ENCODE assay signal across 11 mouse cellular contexts in the genomic region with DNA sequence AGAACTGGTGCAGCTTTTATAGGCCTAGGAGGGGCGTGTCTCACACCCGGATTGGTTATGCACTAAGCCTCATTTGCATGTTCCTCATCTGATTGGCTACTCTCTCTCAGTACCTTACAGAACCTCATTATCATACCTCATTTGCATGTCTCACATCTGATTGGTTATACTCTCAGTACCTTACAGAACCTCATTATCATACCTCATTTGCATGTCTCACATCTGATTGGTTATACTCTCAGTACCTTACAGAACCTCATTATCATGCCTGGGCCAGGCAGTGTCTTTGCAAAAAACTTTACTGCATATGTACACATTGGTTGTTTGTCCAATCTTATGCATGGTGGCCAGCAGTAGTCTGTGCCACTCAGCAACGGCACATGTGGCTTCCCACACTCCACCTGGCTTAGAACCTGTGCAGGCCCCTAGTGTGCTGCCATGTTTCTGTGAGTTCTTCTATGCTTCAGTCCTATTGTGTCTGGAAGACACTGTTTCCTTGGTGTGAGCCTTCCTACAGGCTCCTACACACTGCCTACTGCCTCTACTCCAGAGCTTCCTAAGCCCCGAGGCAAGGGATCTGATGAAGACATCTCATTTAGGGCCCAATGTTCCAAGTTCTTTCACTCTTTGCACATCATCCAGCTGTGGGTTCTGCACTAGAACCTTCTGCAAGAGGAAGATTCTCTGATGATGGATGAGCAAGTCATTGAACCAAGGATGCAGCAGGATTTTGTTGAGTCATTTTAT. TPM values are rescaled to one million over a fixed set of nuclear protein-coding genes. Genes with fewer than 3 reads are reported as not detected.
DNase-seq lines count a peak whose midpoint lies in the region; ATAC-seq lines count a peak whose summit lies in the region.
"Not testable (repeated sequence)": the region's sequence is repeated elsewhere in the genome, so short reads cannot be mapped to it uniquely, and the experiment has no call there.
"Had no signal": no experiment of that assay in that cellular context is flagged by ENCODE, and none has a peak within 500 bp of the region (broad histone marks: within the 10 kb centered on the region; RNA-seq: fewer than 3 reads in every experiment).

No protein-coding gene starts in this region.

- not testable (repeated sequence) for H3K36me3 ChIP-seq in forebrain, embryonic 15.5 days; heart, embryonic 16.5 days (ENCODE audit: control insufficient read depth, insufficient read depth); intestine, embryonic 14.5 days (ENCODE audit: control insufficient read depth, insufficient read depth, low read length); limb, embryonic 12.5 days; liver, embryonic 16.5 days (ENCODE audit: control insufficient read depth, insufficient read depth); midbrain, embryonic 14.5 days (ENCODE audit: control insufficient read depth, insufficient read depth, low read length); stomach, embryonic 15.5 days

- WGBS in forebrain, embryonic 15.5 days, result 84% methylated on average over 4 of the region's 4 CpGs
- WGBS in heart, embryonic 16.5 days, result 76% methylated on average over 4 of the region's 4 CpGs
- WGBS in intestine, embryonic 14.5 days, result 80% methylated on average over 4 of the region's 4 CpGs
- 81% methylated on average over 4 of the region's 4 CpGs for WGBS in limb, embryonic 12.5 days
- WGBS in liver, embryonic 16.5 days (ENCODE audit: insufficient replicate concordance), result 59% methylated on average over 4 of the region's 4 CpGs
- WGBS in midbrain, embryonic 14.5 days, result 81% methylated on average over 4 of the region's 4 CpGs
- WGBS in stomach, embryonic 15.5 days, result 78% methylated on average over 4 of the region's 4 CpGs

- ATAC-seq in cerebellum, adult (ENCODE audit: insufficient number of reproducible peaks, low FRiP score, low TSS enrichment), result peak; percentile 78; the same call in 1 of the 2 replicates
- ATAC-seq in forebrain, embryonic 15.5 days (replicated peaks), result peak; percentile 89
- peak; percentile 72; the same call in 1 of the 2 replicates for ATAC-seq in heart, embryonic 16.5 days (replicated peaks; ENCODE audit: extremely low read depth, insufficient read depth, low FRiP score)
- ATAC-seq in intestine, embryonic 14.5 days (replicated peaks; ENCODE audit: low FRiP score, low TSS enrichment, low read depth), result peak; percentile 81; the same call in 1 of the 2 replicates
- ATAC-seq in limb, embryonic 12.5 days (ENCODE audit: insufficient number of reproducible peaks, insufficient read depth, low FRiP score, low TSS enrichment, low read depth), result peak; percentile 89
- peak; percentile 39; the same call in 1 of the 2 replicates for ATAC-seq in liver, embryonic 16.5 days (ENCODE audit: low read depth)
- peak; percentile 96 for ATAC-seq in midbrain, embryonic 14.5 days (ENCODE audit: low FRiP score, low TSS enrichment)
- ATAC-seq in stomach, embryonic 15.5 days (ENCODE audit: insufficient read depth, low FRiP score, low read depth), result peak; percentile 86

- not testable (repeated sequence) for H3K27ac ChIP-seq in forebrain, embryonic 15.5 days (replicated peaks); heart, embryonic 16.5 days (ENCODE audit: low read length); intestine, embryonic 14.5 days (ENCODE audit: low read depth); limb, embryonic 12.5 days; liver, embryonic 16.5 days (ENCODE audit: low read length); midbrain, embryonic 14.5 days (replicated peaks; ENCODE audit: low read depth, low read length); stomach, embryonic 15.5 days

- not testable (repeated sequence) for H3K4me3 ChIP-seq in forebrain, embryonic 15.5 days; heart, embryonic 16.5 days (ENCODE audit: low read length); intestine, embryonic 14.5 days (ENCODE audit: low read depth, low read length); limb, embryonic 12.5 days (replicated peaks); liver, embryonic 16.5 days (ENCODE audit: low read depth, low read length); midbrain, embryonic 14.5 days (replicated peaks; ENCODE audit: low read depth, low read length); stomach, embryonic 15.5 days (replicated peaks)

- not testable (repeated sequence) for H3K4me2 ChIP-seq in forebrain, embryonic 15.5 days (replicated peaks); heart, embryonic 16.5 days (ENCODE audit: low read depth, low read length); intestine, embryonic 14.5 days (ENCODE audit: low read length); limb, embryonic 12.5 days; liver, embryonic 16.5 days (ENCODE audit: low read depth, low read length); midbrain, embryonic 14.5 days (ENCODE audit: low read length); stomach, embryonic 15.5 days

- not testable (repeated sequence) for H3K4me1 ChIP-seq in forebrain, embryonic 15.5 days; heart, embryonic 16.5 days (ENCODE audit: control insufficient read depth, insufficient read depth, low read length); intestine, embryonic 14.5 days (replicated peaks; ENCODE audit: control insufficient read depth, insufficient read depth, low read length); limb, embryonic 12.5 days (replicated peaks); liver, embryonic 16.5 days (ENCODE audit: control insufficient read depth, low read depth, low read length); midbrain, embryonic 14.5 days (ENCODE audit: control insufficient read depth, insufficient read depth, low read length); stomach, embryonic 15.5 days

- H3K27me3 ChIP-seq in forebrain, embryonic 15.5 days; heart, embryonic 16.5 days (ENCODE audit: control insufficient read depth, insufficient read depth, low read length); intestine, embryonic 14.5 days (replicated peaks; ENCODE audit: control insufficient read depth, insufficient read depth, low read length); limb, embryonic 12.5 days; liver, embryonic 16.5 days (ENCODE audit: control insufficient read depth, insufficient read depth, low read depth, low read length); midbrain, embryonic 14.5 days (ENCODE audit: control insufficient read depth, insufficient read depth, low read length); stomach, embryonic 15.5 days (replicated peaks): not testable (repeated sequence)

- not testable (repeated sequence) for H3K9ac ChIP-seq in forebrain, embryonic 15.5 days (replicated peaks); heart, embryonic 16.5 days (ENCODE audit: low read length); intestine, embryonic 14.5 days (ENCODE audit: low read length); limb, embryonic 12.5 days (replicated peaks); liver, embryonic 16.5 days (ENCODE audit: low read depth, low read length); midbrain, embryonic 14.5 days (replicated peaks; ENCODE audit: low read length); stomach, embryonic 15.5 days

- DNase-seq in intestine, embryonic 14.5 days (ENCODE audit: low spot score), result peak; percentile 27
- DNase-seq in midbrain, embryonic 14.5 days, result not testable (repeated sequence)

- H3K9me3 ChIP-seq in forebrain, embryonic 15.5 days, result peaks cover 18% of the 10 kb centered on the region
- not testable (repeated sequence) for H3K9me3 ChIP-seq in heart, embryonic 16.5 days (replicated peaks; ENCODE audit: control insufficient read depth, low read length); intestine, embryonic 14.5 days (ENCODE audit: control insufficient read depth, low read length); liver, embryonic 16.5 days (replicated peaks; ENCODE audit: control insufficient read depth, low read length); stomach, embryonic 15.5 days
- H3K9me3 ChIP-seq in limb, embryonic 12.5 days, result peaks cover 23% of the 10 kb centered on the region
- H3K9me3 ChIP-seq in midbrain, embryonic 14.5 days (ENCODE audit: control insufficient read depth, low read length), result peaks cover 23% of the 10 kb centered on the region

RNA-seq across cellular contexts. Expression of a gene that starts 29.0 kb away (rescaled TPM):
- polyA plus RNA-seq in forebrain, embryonic 15.5 days (2015; fragmentation: Nextera tagmentation; extraction: Ambion mirVana), result not detected in 2 replicates
- polyA plus RNA-seq in heart, embryonic 16.5 days (2015; fragmentation: Nextera tagmentation; extraction: Ambion mirVana), result not detected in 2 replicates
- polyA plus RNA-seq in intestine, embryonic 14.5 days (2014; fragmentation: Nextera tagmentation; extraction: Ambion mirVana), result not detected in 2 replicates
- not detected in 2 replicates for polyA plus RNA-seq in limb, embryonic 12.5 days (2016; fragmentation: Nextera tagmentation; extraction: Ambion mirVana)
- not detected in 2 replicates for polyA plus RNA-seq in liver, embryonic 16.5 days (2015; fragmentation: Nextera tagmentation; extraction: Ambion mirVana)
- polyA plus RNA-seq in midbrain, embryonic 14.5 days (2014; fragmentation: Nextera tagmentation; extraction: Ambion mirVana), result not detected in 2 replicates
- not detected in 2 replicates for polyA plus RNA-seq in stomach, embryonic 15.5 days (2015; fragmentation: Nextera tagmentation; extraction: Ambion mirVana)
- polyA plus RNA-seq: cortical plate, adult 2 months; frontal cortex, adult 2 months; liver, adult 2 months had no signal

Comparison
In these comparisons a context has a peak if more than half of its experiments do, and no peak if none do; other contexts are left out.
1. ATAC-seq: peak in every context shown above with its lines; median percentile 96 in midbrain, embryonic 14.5 days; 89 in forebrain, embryonic 15.5 days; 89 in limb, embryonic 12.5 days; 86 in stomach, embryonic 15.5 days; 81 in intestine, embryonic 14.5 days; 78 in cerebellum, adult; 72 in heart, embryonic 16.5 days; 39 in liver, embryonic 16.5 days.